Mouse (Mus musculus) layer of hippocampus, adult 9-11 months (tissue): ENCODE measurements around the gene Faim2.

ENCODE experiments used
- DNase-seq: peaks from one replicate; pipeline ENCODE4 v3.0.0; 2022

The Faim2 gene

DNA sequence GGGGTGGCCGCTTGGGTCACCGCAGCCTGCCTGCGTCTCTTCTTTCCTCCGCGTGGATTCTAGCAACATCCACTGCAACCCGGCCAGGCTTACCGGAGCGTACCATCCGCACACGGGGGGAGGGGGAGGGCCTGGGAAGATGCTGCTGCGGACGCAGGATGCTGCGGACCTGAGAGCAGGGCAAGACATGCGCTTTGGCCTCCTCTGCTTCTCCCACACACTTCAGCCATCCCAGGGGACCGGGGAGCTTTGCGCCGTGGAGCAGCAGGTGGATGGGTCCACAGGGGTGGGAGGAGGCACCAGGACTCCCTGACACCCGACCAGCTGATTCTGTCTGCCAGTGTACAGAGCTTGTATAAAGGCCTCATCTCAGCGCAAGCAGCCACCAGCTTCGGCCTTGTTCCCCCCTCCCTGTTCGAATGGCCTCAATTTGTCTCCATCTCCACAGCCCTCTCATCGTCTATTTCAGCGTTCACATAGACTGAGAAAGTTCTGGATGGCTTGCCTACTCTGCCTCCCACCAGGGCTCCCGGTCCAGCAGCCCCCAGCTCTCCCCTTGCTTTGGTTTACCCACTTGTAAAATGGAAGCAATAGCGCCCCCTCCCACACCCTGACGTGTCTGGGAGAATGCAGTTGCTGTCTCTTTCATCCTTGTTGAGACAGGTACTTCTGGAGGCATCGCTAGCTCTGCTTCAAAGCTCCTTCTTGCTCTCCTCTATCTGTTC is at the start of gene Faim2:
Gene Faim2, minus strand, starts transcription at position 537 of the 725 bp plus-strand sequence.
- peak; percentile 73 for DNase-seq

GRCm38 (mm10) chr15:99569123-99569522 is 41.2 kb upstream of the Faim2 start:
- no peak for DNase-seq

- no peak for DNase-seq
These were observed 40.7 kb upstream of the Faim2 start for GRCm38 (mm10) chr15:99568682-99569081.

DNA sequence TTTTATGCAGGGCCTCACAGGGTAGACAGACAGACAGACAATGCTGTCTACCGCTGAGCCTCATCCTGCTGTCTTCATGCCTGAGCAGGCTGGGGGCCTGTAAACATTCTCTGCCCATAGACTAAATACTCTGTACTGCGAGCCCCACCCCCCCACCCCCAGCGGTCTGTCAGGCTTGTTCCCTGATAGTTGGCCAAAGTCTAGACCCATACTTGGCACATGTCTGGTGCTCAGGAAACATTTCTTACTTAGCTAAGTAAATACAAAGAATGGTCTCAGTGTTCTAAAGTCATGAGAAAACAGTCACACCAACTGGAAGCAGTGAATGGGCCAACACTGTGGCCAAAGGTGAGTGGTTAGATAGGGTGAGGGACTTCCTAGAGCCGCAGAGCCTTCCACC is 39.4 kb upstream of the Faim2 start:
- DNase-seq: no peak

- DNase-seq: no peak
These were observed 32.3 kb upstream of the Faim2 start for GRCm38 (mm10) chr15:99560246-99560645.

- no peak for DNase-seq
These were observed 31.0 kb upstream of the Faim2 start for GRCm38 (mm10) chr15:99558947-99559346.

DNA sequence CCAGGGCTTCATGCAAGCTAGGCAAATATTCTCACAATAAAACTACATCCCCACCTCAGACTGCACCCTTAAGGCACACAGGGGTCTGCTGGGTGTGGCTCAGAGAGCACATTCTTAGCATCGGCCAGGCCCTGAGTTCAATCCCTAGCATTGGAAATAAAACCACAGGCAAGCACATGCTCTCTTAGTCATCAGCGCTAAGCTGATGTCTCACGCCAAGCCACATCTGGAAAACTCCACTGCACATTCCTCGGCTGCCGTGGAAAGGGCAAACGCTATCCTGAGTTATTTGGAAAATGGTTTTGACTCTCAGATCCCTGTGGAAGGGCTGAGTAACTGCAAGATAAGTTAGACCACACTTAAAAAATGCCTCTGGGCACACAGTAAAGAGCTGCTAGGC is 25.8 kb upstream of the Faim2 start:
- no peak for DNase-seq

GRCm38 (mm10) chr15:99549901-99550300 is 21.9 kb upstream of the Faim2 start:
- DNase-seq: no peak

GRCm38 (mm10) chr15:99547732-99548131 is 19.8 kb upstream of the Faim2 start:
- DNase-seq: no peak

DNA sequence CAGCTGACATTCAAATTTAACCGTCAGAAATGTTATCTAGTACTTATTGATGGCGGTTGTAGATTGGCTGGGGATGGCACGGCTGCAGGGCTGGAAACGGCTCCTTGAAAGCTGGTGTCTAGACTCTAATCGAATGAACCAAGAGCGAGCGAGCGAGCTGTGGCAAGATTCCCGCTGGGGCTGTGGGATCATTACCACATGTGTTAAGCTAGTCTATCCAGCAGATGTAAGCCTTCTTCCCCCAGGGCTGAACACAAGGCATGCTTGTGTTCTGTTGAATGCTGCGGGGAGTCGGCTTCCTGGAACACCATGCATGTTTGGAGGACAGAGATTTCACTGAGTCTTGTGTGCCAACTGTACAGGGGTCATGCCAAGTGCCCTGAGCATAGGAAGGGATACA is 18.6 kb upstream of the Faim2 start:
- DNase-seq: no peak

- DNase-seq: no peak
These were observed 16.1 kb upstream of the Faim2 start for GRCm38 (mm10) chr15:99544047-99544446.

DNA sequence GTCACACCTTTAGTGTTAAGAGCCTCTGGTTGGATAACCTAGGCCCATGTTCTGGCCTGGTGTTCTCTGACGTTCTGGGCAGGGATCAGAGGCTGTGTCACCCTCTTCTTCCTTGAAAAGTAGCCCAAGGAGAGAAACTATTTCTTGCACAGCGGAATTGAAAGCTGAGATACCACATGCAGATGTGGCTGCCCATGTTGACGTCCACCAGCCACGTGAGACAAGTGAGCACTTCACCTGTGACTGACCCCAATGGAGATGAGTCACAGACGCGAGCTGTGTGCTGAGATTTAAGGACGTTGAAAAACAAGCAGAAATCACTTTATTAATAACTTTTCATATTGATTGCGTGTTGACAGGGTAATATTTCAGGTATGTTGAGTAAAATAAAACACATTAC is 11.9 kb upstream of the Faim2 start:
- DNase-seq: no peak

GRCm38 (mm10) chr15:99536889-99537862 is 9.2 kb upstream of the Faim2 start:
- no peak for DNase-seq

DNA sequence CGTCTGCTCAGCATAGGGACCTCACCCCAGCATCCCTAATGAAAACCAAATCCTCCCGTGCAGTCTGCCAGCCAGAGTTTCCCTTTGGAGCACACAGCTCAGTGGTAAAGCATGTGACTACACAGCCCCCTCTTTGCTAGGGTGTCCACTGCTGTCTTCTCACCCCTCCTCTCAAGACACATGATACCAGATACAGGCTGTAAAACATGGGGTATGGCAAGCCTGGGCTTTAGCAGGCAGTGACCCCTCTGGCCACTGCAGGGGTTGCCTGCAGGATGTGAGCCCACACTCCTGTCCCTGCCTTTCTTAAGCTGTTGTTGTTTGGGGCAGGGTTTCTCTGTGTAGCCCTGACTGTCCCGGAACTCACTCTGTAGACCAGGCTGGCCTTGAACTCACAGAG is 4.1 kb upstream of the Faim2 start:
- DNase-seq: no peak

- no peak for DNase-seq
These were observed 3.2 kb upstream of the Faim2 start for GRCm38 (mm10) chr15:99531146-99531545.

DNA sequence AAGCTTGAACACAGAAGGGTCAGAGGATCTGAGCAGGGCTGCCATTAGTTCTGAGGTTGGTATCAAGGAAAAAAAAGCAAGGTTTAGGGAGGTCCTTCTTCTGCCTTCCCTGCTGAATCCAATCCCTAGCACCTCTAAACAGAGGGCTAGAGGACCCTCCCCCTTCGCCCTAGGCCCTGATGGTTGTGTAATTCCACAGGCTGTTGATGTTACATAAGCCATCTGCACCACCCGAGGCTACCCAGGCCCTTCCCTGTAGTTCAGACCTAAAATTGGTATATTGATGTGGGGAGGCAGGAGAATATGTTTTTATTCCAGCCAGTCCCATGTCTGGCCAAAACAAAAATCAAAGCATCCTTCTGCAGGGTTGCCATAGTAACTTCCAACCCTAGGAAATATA is 1.3 kb downstream of the Faim2 start:
- DNase-seq: peak; percentile 69

DNA sequence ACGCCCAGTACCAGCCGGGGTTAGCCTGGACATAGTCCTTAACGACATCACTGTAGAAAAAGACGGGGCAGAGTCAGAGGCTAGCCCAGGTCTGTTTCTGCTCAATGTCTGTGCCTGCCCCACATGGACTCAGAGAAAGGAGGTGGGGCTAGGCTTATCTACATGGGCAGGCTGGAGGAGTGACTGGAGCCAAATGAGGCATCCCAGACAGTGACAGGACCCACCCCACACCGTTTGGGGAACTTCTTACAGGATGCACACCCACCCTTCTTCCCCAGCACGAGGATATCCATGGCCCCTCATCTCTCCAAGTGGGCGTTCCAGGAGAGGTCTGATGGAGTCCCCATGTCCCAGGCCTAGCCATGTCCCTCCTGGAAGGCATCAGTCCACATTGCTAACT is 7.7 kb downstream of the Faim2 start:
- DNase-seq: no peak

DNA sequence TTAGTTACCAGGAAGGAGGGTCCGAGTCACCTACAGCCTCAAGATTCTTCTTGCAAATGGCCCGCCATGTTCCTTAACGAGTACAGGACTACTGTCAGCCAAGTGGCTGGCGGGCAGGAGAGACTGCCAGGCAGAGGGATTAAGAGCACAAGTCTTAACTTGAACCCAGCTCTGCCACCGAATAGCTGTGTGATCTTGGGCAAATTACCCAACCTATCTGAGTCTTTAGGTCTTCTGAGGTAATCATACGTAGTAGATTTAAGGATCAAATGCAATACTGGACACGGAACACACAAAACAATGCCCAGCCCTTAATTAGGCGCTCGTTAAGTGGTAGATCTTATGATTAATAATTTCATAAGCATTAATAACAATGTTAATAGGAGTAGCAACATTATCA is 8.3 kb downstream of the Faim2 start:
- DNase-seq: no peak

GRCm38 (mm10) chr15:99517715-99518114 is 10.2 kb downstream of the Faim2 start:
- DNase-seq: no peak

DNA sequence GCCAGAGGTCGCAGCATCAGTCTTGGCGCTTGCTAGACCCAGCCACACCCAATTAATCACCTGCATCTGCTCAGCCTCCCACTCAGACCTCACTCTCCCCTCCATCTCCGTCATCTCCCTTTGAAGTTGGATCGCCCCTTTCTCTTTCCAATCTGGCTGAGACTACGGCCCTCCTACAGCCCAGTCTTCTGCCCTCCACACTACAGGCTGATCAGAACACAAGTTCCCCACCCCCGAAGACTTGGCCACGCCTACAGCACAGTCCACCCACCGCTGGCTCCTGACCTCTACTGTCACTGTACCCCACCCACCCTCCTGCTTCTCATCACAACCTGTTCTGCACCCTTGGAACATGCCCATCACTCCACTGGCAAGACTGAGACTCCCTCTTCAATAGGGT is 11.2 kb downstream of the Faim2 start:
- DNase-seq: no peak

DNA sequence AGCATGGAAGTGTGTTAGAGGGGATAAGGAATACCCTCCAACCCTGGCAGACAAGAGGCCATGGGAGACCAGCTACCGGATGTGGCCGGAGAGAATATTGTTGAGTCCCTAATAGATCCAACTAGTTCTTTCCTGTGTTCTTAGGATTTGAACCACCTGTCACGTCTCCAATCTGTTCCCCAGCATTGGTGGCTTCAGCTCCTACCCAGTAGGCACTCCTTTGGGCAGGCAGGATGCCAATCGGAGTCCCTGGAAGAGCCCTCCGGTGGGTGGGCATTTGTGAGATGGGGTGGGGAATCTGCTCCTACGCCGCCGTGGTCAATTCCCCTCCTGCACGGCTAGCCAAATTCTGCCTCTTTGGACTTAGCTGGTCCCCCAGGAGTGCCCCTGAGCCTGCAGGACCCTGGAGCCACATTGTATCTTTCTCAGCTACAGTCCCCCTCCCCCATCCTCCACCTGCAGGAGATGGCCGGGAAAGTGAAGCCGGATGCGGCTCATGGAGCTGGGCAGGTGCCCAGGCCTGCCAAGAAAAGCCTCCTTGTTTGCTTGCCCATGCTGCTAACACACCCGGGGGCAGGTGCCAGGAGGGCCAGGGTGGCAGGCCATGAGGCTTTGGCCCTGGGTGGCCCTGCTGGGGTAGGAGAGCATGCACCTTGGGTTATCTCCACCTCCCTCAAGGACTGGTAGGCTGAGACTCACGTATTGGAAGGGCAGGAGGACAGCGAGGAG is 16.0 kb downstream of the Faim2 start:
- no peak for DNase-seq

DNA sequence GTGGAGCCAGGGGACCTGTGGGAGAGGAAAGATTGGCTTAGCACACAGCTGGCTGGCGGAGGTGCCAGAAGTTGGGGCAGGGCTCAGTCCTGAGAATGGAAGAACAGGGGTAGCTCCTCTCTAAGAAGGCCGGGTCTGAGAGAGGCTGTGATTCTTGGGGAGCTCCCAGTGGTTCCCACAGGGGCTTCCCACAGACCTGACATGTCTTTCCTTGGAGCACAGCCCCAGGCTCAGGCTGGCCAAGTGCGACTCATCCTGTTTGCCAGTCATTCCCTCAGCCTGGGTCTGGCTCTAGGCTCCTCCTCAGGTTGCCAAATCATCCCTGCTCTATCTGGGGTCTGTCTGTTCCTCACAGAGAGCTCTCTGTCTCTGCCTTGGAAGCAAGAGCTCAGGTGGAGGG is 17.3 kb downstream of the Faim2 start:
- DNase-seq: no peak

DNA sequence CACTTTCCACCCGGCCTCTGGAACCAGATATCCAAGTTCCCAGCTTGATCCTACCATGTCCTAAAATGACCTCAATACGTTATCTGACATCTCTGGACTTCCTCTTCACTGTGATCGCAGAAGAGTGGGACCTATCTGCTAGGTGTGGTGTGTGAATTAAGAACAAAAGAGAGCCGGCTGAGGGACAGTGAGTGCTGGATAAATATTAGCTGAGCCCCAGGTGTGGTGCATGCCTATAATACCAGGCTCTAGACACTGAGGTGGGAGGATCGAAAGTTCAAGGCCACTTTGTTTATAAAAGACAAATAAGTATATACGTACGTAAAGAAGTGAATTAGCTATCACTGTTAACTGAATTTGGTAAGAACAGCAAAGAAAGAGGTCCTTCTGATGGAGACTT is 18.1 kb downstream of the Faim2 start:
- no peak for DNase-seq
